Mouse (Mus musculus) cortical plate, adult 2 months (tissue): ENCODE measurements around the gene Ralgps2. TPM values are rescaled to one million over a fixed set of nuclear protein-coding genes. Genes with fewer than 3 reads are reported as not detected.

Experiments
- H3K27ac ChIP-seq: fragments of 200-500 bp; 2 replicates; pipeline ENCODE4 v1.5.1; 2012; ENCODE audit warnings: low read length, control low read depth, inconsistent platforms; ENCODE audit not compliant: insufficient read depth
- H3K4me1 ChIP-seq: fragments of 200-500 bp; 2 replicates; pipeline ENCODE4 v1.6.1; 2011; ENCODE audit warnings: low read length; ENCODE audit not compliant: control insufficient read depth, insufficient read depth
- H3K4me3 ChIP-seq: fragments of 200-500 bp; 2 replicates; pipeline ENCODE4 v1.5.1; 2011; ENCODE audit warnings: mild to moderate bottlenecking, low read length, control low read depth; ENCODE audit not compliant: insufficient read depth
- CTCF ChIP-seq: fragments of 200-500 bp; IDR thresholded peaks from 2 replicates; pipeline ENCODE4 v1.5.1; 2011; ENCODE audit warnings: mild to moderate bottlenecking, control low read depth, low read length; ENCODE audit not compliant: insufficient read depth; ENCODE audit errors: extremely low read depth
- POLR2A ChIP-seq: fragments of 200-500 bp; IDR thresholded peaks from 2 replicates; pipeline ENCODE4 v1.6.1; 2011; ENCODE audit warnings: mild to moderate bottlenecking, low read length, control low read depth; ENCODE audit not compliant: insufficient read depth; ENCODE audit errors: extremely low read depth
- polyA plus RNA-seq: library from polyadenylated mRNA; depleted of rRNA; stranded (reverse); fragments of >200 nt; gene quantifications from 2 replicates; pipeline ENCODE4 v1.2.3, GENCODE M21; 2012

The Ralgps2 gene
- polyA plus RNA-seq, 1 experiment: 17.9 TPM

DNA sequence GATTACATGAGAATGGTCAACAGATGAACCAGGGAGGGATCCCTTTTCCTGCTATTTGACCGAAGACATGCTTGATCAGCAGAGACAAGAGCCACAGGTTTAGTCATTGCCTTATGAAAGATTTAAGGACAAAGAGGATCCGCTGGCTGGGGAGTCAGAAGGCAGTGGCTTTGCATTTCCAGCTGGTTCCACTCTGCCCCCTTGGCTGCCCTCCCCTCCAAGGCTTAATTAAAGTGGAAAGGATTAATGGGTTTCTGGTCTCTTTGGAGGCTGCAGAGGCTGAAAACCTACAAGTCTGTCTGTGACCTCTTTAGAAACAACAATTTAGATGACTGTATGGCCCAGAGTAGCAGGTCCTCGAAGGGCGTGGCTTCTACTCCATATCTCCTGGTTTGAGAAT, 161.5 kb downstream of the Ralgps2 start:
- no peak overlapping the region for H3K4me3 ChIP-seq
- H3K27ac ChIP-seq: no peak overlapping the region
- TF ChIP-seq CTCF (no peak), POLR2A (no peak)
- H3K4me1 ChIP-seq: no peaks in the 10 kb centered on the region

DNA sequence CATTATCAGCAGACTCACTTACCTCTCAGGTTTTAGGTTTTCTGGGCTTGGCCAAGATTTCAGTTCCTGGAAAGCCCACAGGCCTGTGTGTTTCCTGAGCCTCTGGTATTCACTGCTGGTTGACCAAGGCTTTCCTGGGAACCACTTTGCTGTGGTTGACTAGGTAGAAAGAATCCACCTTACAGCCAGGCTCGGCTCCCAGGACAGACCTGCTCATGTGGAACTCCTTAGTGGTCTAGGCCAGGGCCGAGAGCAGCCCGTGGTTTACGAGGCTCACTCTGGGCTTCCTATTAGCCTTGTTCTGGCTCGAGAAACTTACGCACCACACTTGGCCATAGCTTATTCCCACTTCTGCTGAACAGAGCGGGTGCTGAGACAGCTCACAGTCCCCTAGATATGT, 163.4 kb downstream of the Ralgps2 start:
- Histone ChIP-seq H3K27ac (no peak overlapping the region), H3K4me3 (no peak overlapping the region), H3K4me1 (no peaks in the 10 kb centered on the region)
- TF ChIP-seq CTCF: no peak

DNA sequence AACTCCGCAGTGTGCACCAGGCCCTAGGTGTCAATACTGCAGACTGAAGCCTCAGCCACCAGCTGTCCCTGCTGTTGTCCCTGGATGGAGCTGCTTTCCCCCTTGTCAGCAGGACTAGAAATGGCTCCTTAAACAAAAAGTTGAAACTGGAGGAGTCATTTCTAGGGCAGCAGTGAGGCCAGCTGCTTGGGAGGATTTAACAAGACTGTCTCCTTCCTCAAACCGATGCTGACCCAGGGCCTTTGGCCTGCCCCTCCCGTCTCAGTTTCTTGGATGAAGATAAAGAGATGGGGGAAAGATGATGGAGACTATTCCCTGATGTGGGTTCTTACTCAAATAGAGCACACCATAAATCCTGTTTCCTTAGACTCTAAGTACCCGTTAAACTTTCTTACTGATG, 164.2 kb downstream of the Ralgps2 start:
- no peak overlapping the region for H3K4me3 ChIP-seq
- TF ChIP-seq CTCF (no peak), POLR2A (no peak)
- no peaks in the 10 kb centered on the region for H3K4me1 ChIP-seq
- no peak overlapping the region for H3K27ac ChIP-seq

DNA sequence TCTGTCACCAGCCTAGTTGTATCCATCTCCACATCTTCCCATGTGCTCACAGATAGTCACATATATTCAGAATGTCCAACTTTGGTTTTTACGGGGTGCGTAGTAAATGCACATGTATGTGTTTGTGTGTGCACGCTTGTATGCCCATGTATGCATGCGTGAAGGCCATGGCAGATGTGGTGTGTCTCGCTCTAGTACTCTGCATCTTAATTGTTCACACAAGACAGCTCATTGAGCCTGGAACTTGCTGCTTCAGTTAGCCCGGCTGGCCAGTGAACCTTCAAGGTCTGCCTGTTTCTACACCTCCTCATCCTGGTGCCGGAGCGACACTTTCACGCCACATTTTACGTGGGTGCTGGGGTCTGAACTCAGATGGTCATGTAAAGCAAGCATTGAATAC, 168.6 kb downstream of the Ralgps2 start:
- TF ChIP-seq POLR2A (no peak), CTCF (no peak)
- H3K27ac ChIP-seq: no peak overlapping the region
- no peaks in the 10 kb centered on the region for H3K4me1 ChIP-seq
- H3K4me3 ChIP-seq: no peak overlapping the region

DNA sequence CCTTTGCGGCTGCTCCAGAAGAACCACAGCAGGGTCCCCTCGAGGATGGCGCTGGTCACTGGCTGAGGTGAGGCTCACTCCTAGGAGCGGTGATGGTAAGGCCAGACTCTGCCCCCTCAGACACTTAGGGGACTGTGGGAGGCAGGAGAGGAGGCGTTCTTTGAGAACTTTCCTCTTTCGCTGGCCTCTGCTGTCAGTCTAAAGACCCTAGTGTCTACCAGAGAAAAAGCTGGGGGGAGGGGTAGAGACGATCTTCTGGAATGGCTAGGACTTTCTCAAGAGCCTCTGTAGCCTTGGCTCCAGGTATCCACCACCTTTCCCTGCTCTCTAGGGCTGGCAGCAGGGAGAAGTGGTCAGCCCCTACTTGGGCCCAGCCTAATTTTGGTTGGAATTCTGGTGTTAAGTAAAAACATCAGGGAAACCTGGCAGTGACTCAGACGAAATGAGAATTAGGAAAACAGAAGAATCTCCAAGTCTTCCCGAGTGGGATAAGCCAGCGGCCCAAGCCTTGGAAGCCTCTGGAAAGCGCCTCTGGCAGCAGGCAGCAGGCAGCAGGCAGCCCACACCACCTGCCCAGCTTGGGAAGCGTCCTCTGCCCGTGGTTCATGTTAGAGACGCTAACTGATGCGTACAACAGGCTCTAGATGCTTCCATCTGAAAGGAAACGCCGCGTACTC, 169.7 kb downstream of the Ralgps2 start:
- Histone ChIP-seq H3K4me1 (no peaks in the 10 kb centered on the region), H3K27ac (no peak overlapping the region), H3K4me3 (no peak overlapping the region)
- TF ChIP-seq POLR2A (no peak), CTCF (no peak)

DNA sequence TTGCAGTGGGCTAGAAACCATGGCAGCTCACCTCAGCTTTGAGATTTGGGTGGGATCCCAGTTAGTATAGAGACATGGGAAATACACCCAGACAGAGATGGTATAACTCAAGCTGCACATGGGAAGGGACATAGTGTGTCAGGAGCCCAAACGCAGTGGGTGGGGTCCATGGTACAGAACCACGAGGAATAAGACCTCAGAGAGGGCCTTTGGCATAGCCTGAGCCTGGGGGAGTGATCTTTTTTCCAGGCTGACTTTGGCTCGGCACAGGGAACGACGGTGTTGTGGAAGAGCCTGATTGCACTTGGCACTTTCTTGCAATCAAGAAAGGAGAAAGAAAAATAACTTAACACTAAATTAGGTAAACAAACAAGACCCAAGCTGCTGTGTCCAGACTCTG, 170.3 kb downstream of the Ralgps2 start:
- Histone ChIP-seq H3K4me1 (no peaks in the 10 kb centered on the region), H3K4me3 (no peak overlapping the region), H3K27ac (no peak overlapping the region)
- TF ChIP-seq CTCF (no peak), POLR2A (no peak)

DNA sequence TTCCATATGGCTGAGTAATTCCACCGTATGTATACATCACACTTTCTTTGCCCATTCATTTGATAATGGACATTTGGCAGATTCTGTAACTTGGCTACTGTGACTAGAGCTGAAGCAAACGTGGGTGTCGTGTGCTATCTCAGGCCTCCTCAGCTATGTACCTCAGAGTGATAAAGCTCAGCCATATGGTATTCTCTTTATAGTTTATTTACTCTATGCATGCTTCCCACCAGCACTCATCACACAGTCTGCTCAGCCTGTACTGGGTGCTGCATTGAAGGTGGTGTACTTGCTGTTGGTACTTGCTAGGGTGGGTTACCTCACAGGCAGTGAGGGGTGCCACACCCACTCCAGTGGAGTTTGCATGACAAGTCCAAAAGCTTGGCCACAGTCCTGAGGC, 174.1 kb downstream of the Ralgps2 start:
- Histone ChIP-seq H3K27ac (no peak overlapping the region), H3K4me3 (no peak overlapping the region), H3K4me1 (0 out of 2 replicates have a peak, but pooled peaks cover 2% of the 10 kb centered on the region)
- TF ChIP-seq CTCF: no peak
- TF ChIP-seq POLR2A: no peak

DNA sequence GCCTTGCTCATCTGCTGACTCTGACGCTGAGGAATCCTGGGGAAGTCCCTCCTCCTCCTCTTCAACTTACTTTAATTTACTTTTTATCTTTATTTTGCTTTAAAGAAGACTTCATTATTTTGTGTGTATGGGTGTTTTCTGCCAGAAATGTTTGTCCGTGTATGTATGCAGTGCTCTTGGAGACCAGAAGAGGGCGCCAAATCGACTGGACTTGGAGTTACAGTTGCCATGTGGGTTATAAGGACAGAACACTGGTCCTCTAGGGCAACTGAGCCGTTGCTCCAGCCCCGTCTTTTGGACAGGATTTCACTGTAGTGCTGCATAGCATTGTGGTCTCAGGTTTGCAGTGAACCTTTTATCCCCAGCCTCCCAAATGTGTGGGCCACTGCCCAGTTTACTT, 174.8 kb downstream of the Ralgps2 start:
- Histone ChIP-seq H3K4me3 (no peak overlapping the region), H3K27ac (no peak overlapping the region), H3K4me1 (0 out of 2 replicates have a peak, but pooled peaks cover 2% of the 10 kb centered on the region)
- TF ChIP-seq CTCF (no peak), POLR2A (no peak)

DNA sequence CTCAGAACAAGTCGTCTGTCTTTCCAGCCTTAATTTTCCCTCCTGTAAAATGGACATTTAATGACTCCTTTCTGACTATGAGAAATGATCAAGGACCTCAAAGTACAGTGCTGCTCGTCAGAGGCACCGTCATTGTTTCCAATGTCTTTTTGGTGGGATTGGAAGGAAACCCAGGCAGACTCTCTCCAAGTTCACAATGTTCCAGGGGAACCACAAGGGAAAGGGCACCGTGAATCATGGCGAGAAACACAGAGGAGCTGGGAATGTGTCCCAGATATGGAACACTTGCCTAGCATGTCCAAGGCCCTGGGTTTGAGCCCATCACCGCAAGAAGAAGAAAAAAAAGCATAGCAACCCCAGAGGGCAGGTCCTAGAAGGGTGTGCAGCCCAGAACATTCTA, 176.1 kb downstream of the Ralgps2 start:
- Histone ChIP-seq H3K27ac (no peak overlapping the region), H3K4me3 (no peak overlapping the region), H3K4me1 (0 out of 2 replicates have a peak, but pooled peaks cover 2% of the 10 kb centered on the region)
- TF ChIP-seq CTCF (no peak), POLR2A (no peak)

DNA sequence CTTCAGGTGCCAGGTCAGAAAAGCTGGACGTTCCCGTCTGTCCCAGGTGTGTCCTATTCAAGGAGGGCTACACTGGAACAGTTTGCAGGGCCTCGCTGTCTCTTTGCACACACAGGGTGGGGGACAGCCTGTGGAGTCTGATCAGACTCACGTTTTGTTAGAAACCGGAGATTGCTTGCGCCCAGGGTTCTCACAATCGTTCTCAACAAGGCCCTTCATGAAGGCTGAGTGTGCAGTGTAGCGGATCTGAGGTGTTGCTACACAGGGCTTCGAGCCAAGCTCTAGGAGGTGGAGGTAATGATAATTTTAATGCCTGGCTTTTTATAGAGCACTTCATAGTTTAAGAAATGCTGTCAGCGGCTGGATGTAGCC, 178.0 kb downstream of the Ralgps2 start:
- no peak overlapping the region for H3K4me3 ChIP-seq
- H3K27ac ChIP-seq: no peak overlapping the region
- TF ChIP-seq CTCF: no peak
- H3K4me1 ChIP-seq: 0 out of 2 replicates have a peak, but pooled peaks cover 2% of the 10 kb centered on the region
